Comparison of ENCODE assay signal across 11 mouse cellular contexts in genomic region chr6:107711181-107712087, GRCm38 (mm10).
A peak's percentile ranks its signal among the peaks of the same experiment; 100 is the strongest.
DNase-seq lines count a peak whose midpoint lies in the region; ATAC-seq and TF ChIP-seq lines count a peak whose summit lies in the region.
"Had no signal": no experiment of that assay in that cellular context is flagged by ENCODE, and none has a peak within 500 bp of the region (broad histone marks: within the 10 kb centered on the region; RNA-seq: fewer than 3 reads in every experiment).

No protein-coding gene starts in this region.

- H3K4me1 ChIP-seq in embryonic facial prominence, embryonic 14.5 days (ENCODE audit: control insufficient read depth, insufficient read depth, low read length), result no peaks in the 10 kb centered on the region
- peaks cover 20% of the 10 kb centered on the region for H3K4me1 ChIP-seq in hindbrain, embryonic 13.5 days (replicated peaks)

- H3K4me2 ChIP-seq in embryonic facial prominence, embryonic 14.5 days (ENCODE audit: low read depth, low read length), result peak overlapping the region; percentile 29
- peak overlapping the region; percentile 9; the same call in 1 of the 2 replicates for H3K4me2 ChIP-seq in hindbrain, embryonic 13.5 days
- peak overlapping the region; percentile 1 for H3K4me2 ChIP-seq in myocyte (ENCODE audit: low read depth)

- no peaks in the 10 kb centered on the region for H3K79me2 ChIP-seq in myocyte (ENCODE audit: control insufficient read depth, insufficient read depth)

- WGBS in embryonic facial prominence, embryonic 14.5 days, result 27% methylated on average over 22 of the region's 22 CpGs
- WGBS in hindbrain, embryonic 13.5 days, result 24% methylated on average over 22 of the region's 22 CpGs

- no peaks in the 10 kb centered on the region for H3K9me3 ChIP-seq in embryonic facial prominence, embryonic 14.5 days (ENCODE audit: control insufficient read depth, low read length)
- H3K9me3 ChIP-seq in hindbrain, embryonic 13.5 days, result no peaks in the 10 kb centered on the region

- H3K9ac ChIP-seq in embryonic facial prominence, embryonic 14.5 days (ENCODE audit: low read depth, low read length), result no peak overlapping the region
- H3K9ac ChIP-seq in hindbrain, embryonic 13.5 days, result no peak overlapping the region

- DNase-seq in embryo, embryonic 10.5 days (ENCODE audit: low spot score), result peak; percentile 42
- peak; percentile 45 for DNase-seq in embryonic facial prominence, embryonic 14.5 days (ENCODE audit: low spot score)
- no peak for DNase-seq in T-cell, adult 2 months (ENCODE audit: low spot score)
- DNase-seq in adrenal gland, adult 2 months, result no peak
- no peak for DNase-seq in gastrocnemius, postnatal 25 days
- DNase-seq: cerebellum, adult 9-11 months; heart, adult 11 months; heart, postnatal 4 days; layer of hippocampus, postnatal 36 days had no signal

- no peak overlapping the region for H3K4me3 ChIP-seq in embryonic facial prominence, embryonic 14.5 days (ENCODE audit: low read depth, low read length)
- no peak overlapping the region for H3K4me3 ChIP-seq in hindbrain, embryonic 13.5 days
- H3K4me3 ChIP-seq in myocyte, result no peak overlapping the region

- no peak overlapping the region for H3K27ac ChIP-seq in embryonic facial prominence, embryonic 14.5 days (replicated peaks; ENCODE audit: low read depth, low read length)
- H3K27ac ChIP-seq in hindbrain, embryonic 13.5 days, result peak overlapping the region; percentile 1; the same call in 1 of the 2 replicates

- 0 out of 2 replicates have a peak, but pooled peaks have one; percentile 16 for ATAC-seq in embryonic facial prominence, embryonic 14.5 days (ENCODE audit: low read depth)
- no peak for ATAC-seq in hindbrain, embryonic 13.5 days (ENCODE audit: low FRiP score)

- H3ac ChIP-seq in myocyte (ENCODE audit: control insufficient read depth, insufficient read length), result no peak overlapping the region

- no peak for TF ChIP-seq POLR2A in myocyte (IDR thresholded peaks at IDR 0.05; ENCODE audit: insufficient read length, low read depth)

- no peaks in the 10 kb centered on the region for H3K36me3 ChIP-seq in embryonic facial prominence, embryonic 14.5 days (ENCODE audit: control insufficient read depth, insufficient read depth, low read length)
- no peaks in the 10 kb centered on the region for H3K36me3 ChIP-seq in hindbrain, embryonic 13.5 days
- H3K36me3 ChIP-seq in myocyte (ENCODE audit: control insufficient read depth, insufficient read depth), result no peaks in the 10 kb centered on the region

- H3K27me3 ChIP-seq in embryonic facial prominence, embryonic 14.5 days (replicated peaks; ENCODE audit: control insufficient read depth, insufficient read depth, low read length), result no peaks in the 10 kb centered on the region; the same call in 1 of the 2 replicates
- no peaks in the 10 kb centered on the region for H3K27me3 ChIP-seq in hindbrain, embryonic 13.5 days
- no peaks in the 10 kb centered on the region for H3K27me3 ChIP-seq in myocyte (ENCODE audit: control insufficient read depth, insufficient read depth, insufficient read length)

TF ChIP-seq in myocyte, 11 proteins besides CTCF, POLR2A, EP300 and RAD21:
- TF ChIP-seq TCF12 (IDR thresholded peaks at IDR 0.05; ENCODE audit: insufficient read depth, poor library complexity, severe bottlenecking), result no peak
- TF ChIP-seq CEBPB (IDR thresholded peaks at IDR 0.05; ENCODE audit: insufficient read depth, poor library complexity, severe bottlenecking), result no peak
- no peak for TF ChIP-seq POLR2AphosphoS2 (IDR thresholded peaks at IDR 0.05; ENCODE audit: insufficient read length, low read depth)
- no peak for TF ChIP-seq USF1 (IDR thresholded peaks at IDR 0.05; ENCODE audit: low read depth)

Comparison
In these comparisons a context has a peak if more than half of its experiments do, and no peak if none do; other contexts are left out.
1. DNase-seq: peak in embryo, embryonic 10.5 days (single experiment) and embryonic facial prominence, embryonic 14.5 days (single experiment); none in T-cell, adult 2 months (single experiment), adrenal gland, adult 2 months (single experiment) and gastrocnemius, postnatal 25 days (single experiment).
2. Peak in every context shown above with its lines, with median percentiles within 50 percentile points of each other: H3K4me2 ChIP-seq.